Mouse (Mus musculus) kidney, postnatal 36 days (tissue): Measurements from ENCODE around the gene Olfr11.

Experiments used
- DNase-seq, 2 experiments: peaks; one replicate each; pipeline ENCODE4 v3.0.0; 2021 to 2022; ENCODE audit warnings: mixed read lengths in 2 of 2

The Olfr11 gene

GRCm38 (mm10) chr13:21642418-21642817 is at the start of gene Olfr11:
TSS of gene Olfr11 (minus strand) at chr13:21642518.
- no peak for DNase-seq

- DNase-seq: no peak
Measured at GRCm38 (mm10) chr13:21677305-21677704, 35.0 kb upstream of the Olfr11 start, which contains the start of gene Olfr1360. TSS of gene Olfr1360 (minus strand) at chr13:21677405.

GRCm38 (mm10) chr13:21663286-21663685 is 21.0 kb upstream of the Olfr11 start, which contains the start of gene Olfr1361:
TSS of gene Olfr1361 (minus strand) at chr13:21663386.
- no peak for DNase-seq

GRCm38 (mm10) chr13:21613922-21614321 is 28.4 kb downstream of the Olfr11 start, which contains the start of gene Olfr1362:
TSS of gene Olfr1362 (minus strand) at chr13:21614022.
- no peak for DNase-seq

- no peak for DNase-seq
Measured at GRCm38 (mm10) chr13:21591618-21592017, 50.7 kb downstream of the Olfr11 start.
